Mouse (Mus musculus) embryonic facial prominence, embryonic 10.5 days (tissue): Measurements from ENCODE around the gene Ndufs5. TPM values are rescaled to one million over a fixed set of nuclear protein-coding genes. Genes with fewer than 3 reads are reported as not detected.
A peak's percentile ranks its signal among the peaks of the same experiment; 100 is the strongest.

Source experiments
- DNase-seq: peaks from one replicate; pipeline ENCODE4 v3.0.0-alpha.2; 2017; ENCODE audit warnings: low spot score
- H3K27ac ChIP-seq: fragments of 300-500 bp; sonication (generic); replicated peaks from 2 replicates; pipeline ENCODE4 v1.5.1; 2016; ENCODE audit warnings: mild to moderate bottlenecking
- H3K27me3 ChIP-seq: fragments of 300-500 bp; sonication (generic); replicated peaks from 2 replicates; pipeline ENCODE4 v1.6.1; 2016; ENCODE audit warnings: low read depth, mild to moderate bottlenecking; ENCODE audit not compliant: poor library complexity, severe bottlenecking
- H3K36me3 ChIP-seq: fragments of 300-500 bp; sonication (generic); replicated peaks from 2 replicates; pipeline ENCODE4 v1.6.1; 2016; ENCODE audit warnings: mild to moderate bottlenecking, moderate library complexity
- H3K4me1 ChIP-seq: fragments of 300-500 bp; sonication (generic); 2 replicates; pipeline ENCODE4 v1.6.1; 2016
- H3K4me3 ChIP-seq: fragments of 300-500 bp; sonication (generic); 2 replicates; pipeline ENCODE4 v1.5.1; 2016; ENCODE audit warnings: mild to moderate bottlenecking, moderate library complexity
- H3K9me3 ChIP-seq: fragments of 300-500 bp; sonication (generic); 2 replicates; pipeline ENCODE4 v1.6.1; 2016; ENCODE audit warnings: mild to moderate bottlenecking
- WGBS: fragments of 180-500 bp; shearing (Covaris S2); methylation state at CpG from one replicate; pipeline ENCODE4 v1.1.7; 2016; 5-methylcytosine and 5-hydroxymethylcytosine counted together
- polyA plus RNA-seq: library from polyadenylated mRNA; unstranded; fragments of >200 nt; fragmentation: Nextera tagmentation; extraction: Ambion mirVana; gene quantifications from 2 replicates; pipeline ENCODE4 v1.2.1, GENCODE M21; 2016

Ndufs5 gene
- 332 and 340 TPM in 2 replicates for polyA plus RNA-seq

- Histone ChIP-seq H3K27me3 (no peaks in the 10 kb centered on the region), H3K36me3 (peaks cover 29% of the 10 kb centered on the region), H3K4me1 (peaks cover 18% of the 10 kb centered on the region), H3K27ac (peak within 1 kb of the TSS; percentile 87), H3K9me3 (no peaks in the 10 kb centered on the region), H3K4me3 (peak within 1 kb of the TSS; percentile 92)
- WGBS: under 1% methylated on average over 40 of the region's 40 CpGs
- DNase-seq: peak; percentile 96
Measured at GRCm38 (mm10) chr4:123717574-123718433, at the start of gene Ndufs5. Gene Ndufs5 (minus strand): TSS chr4:123718202.

GRCm38 (mm10) chr4:123765071-123765470 is 47.1 kb upstream of the Ndufs5 start:
- no peaks in the 10 kb centered on the region for H3K4me1 ChIP-seq
- no peak overlapping the region for H3K27ac ChIP-seq
- H3K4me3 ChIP-seq: no peak overlapping the region
- no peaks in the 10 kb centered on the region; the same call in 1 of the 2 replicates for H3K9me3 ChIP-seq
- no peaks in the 10 kb centered on the region for H3K27me3 ChIP-seq
- no peak for DNase-seq
- WGBS: 72% methylated on average over 6 of the region's 6 CpGs
- no peaks in the 10 kb centered on the region for H3K36me3 ChIP-seq

GRCm38 (mm10) chr4:123758306-123758705 is 40.3 kb upstream of the Ndufs5 start:
- H3K9me3 ChIP-seq: no peaks in the 10 kb centered on the region
- H3K27ac ChIP-seq: no peak overlapping the region
- 54% methylated on average over 4 of the region's 4 CpGs for WGBS
- no peak for DNase-seq
- no peak overlapping the region for H3K4me3 ChIP-seq
- H3K36me3 ChIP-seq: no peaks in the 10 kb centered on the region
- H3K27me3 ChIP-seq: no peaks in the 10 kb centered on the region
- no peaks in the 10 kb centered on the region for H3K4me1 ChIP-seq

- 2% methylated on average over 8 of the region's 8 CpGs for WGBS
- H3K4me1 ChIP-seq: peaks cover 13% of the 10 kb centered on the region
- no peaks in the 10 kb centered on the region for H3K9me3 ChIP-seq
- no peaks in the 10 kb centered on the region for H3K27me3 ChIP-seq
- H3K4me3 ChIP-seq: peak overlapping the region; percentile 97
- H3K27ac ChIP-seq: peak overlapping the region; percentile 90
- DNase-seq: no peak
- peaks cover 4% of the 10 kb centered on the region; the same call in 1 of the 2 replicates for H3K36me3 ChIP-seq
Measured at GRCm38 (mm10) chr4:123750707-123751312, 32.8 kb upstream of the Ndufs5 start.

- Histone ChIP-seq H3K27me3 (no peaks in the 10 kb centered on the region), H3K4me1 (peaks cover 13% of the 10 kb centered on the region), H3K4me3 (peak within 1 kb of the TSS; percentile 97), H3K36me3 (peaks cover 4% of the 10 kb centered on the region; the same call in 1 of the 2 replicates), H3K27ac (peak within 1 kb of the TSS; percentile 90), H3K9me3 (no peaks in the 10 kb centered on the region)
- WGBS: 1% methylated on average over 46 of the region's 46 CpGs
- peak; percentile 99 for DNase-seq
Measured at GRCm38 (mm10) chr4:123750152-123750651, 32.2 kb upstream of the Ndufs5 start, which contains the start of gene Akirin1. Gene Akirin1 (minus strand): TSS chr4:123750345.

- Histone ChIP-seq H3K36me3 (peaks cover 4% of the 10 kb centered on the region; the same call in 1 of the 2 replicates), H3K27me3 (no peaks in the 10 kb centered on the region), H3K4me1 (peaks cover 13% of the 10 kb centered on the region), H3K4me3 (peak overlapping the region; percentile 97), H3K9me3 (no peaks in the 10 kb centered on the region), H3K27ac (peak overlapping the region; percentile 90)
- under 1% methylated on average over 55 of the region's 55 CpGs for WGBS
- DNase-seq: no peak
Measured at GRCm38 (mm10) chr4:123749484-123750130, 31.6 kb upstream of the Ndufs5 start.

- no peaks in the 10 kb centered on the region for H3K27me3 ChIP-seq
- WGBS: 24% methylated on average over 10 of the region's 10 CpGs
- H3K4me3 ChIP-seq: peak overlapping the region; percentile 97
- H3K36me3 ChIP-seq: peaks cover 4% of the 10 kb centered on the region; the same call in 1 of the 2 replicates
- no peak for DNase-seq
- H3K4me1 ChIP-seq: peaks cover 13% of the 10 kb centered on the region
- no peak overlapping the region for H3K27ac ChIP-seq
- H3K9me3 ChIP-seq: no peaks in the 10 kb centered on the region
Measured at GRCm38 (mm10) chr4:123748726-123749415, 30.9 kb upstream of the Ndufs5 start.

GRCm38 (mm10) chr4:123745221-123745775 is 27.3 kb upstream of the Ndufs5 start:
- H3K9me3 ChIP-seq: no peaks in the 10 kb centered on the region

GRCm38 (mm10) chr4:123742891-123743290 is 24.9 kb upstream of the Ndufs5 start:
- no peaks in the 10 kb centered on the region for H3K27me3 ChIP-seq
- no peaks in the 10 kb centered on the region for H3K9me3 ChIP-seq
- H3K36me3 ChIP-seq: peaks cover 59% of the 10 kb centered on the region
- 94% methylated on average over 1 of the region's 1 CpGs for WGBS
- no peaks in the 10 kb centered on the region for H3K4me1 ChIP-seq
- H3K4me3 ChIP-seq: no peak overlapping the region
- no peak overlapping the region for H3K27ac ChIP-seq
- DNase-seq: no peak

More at GRCm38 (mm10) chr4:123745221-123745775, 27.3 kb upstream of the Ndufs5 start:
- peaks cover 13% of the 10 kb centered on the region for H3K4me1 ChIP-seq
- no peak for DNase-seq
- no peak overlapping the region for H3K27ac ChIP-seq
- 91% methylated on average over 4 of the region's 4 CpGs for WGBS
- H3K27me3 ChIP-seq: no peaks in the 10 kb centered on the region
- H3K36me3 ChIP-seq: peaks cover 35% of the 10 kb centered on the region
- H3K4me3 ChIP-seq: no peak overlapping the region

- H3K27ac ChIP-seq: no peak overlapping the region
- H3K36me3 ChIP-seq: peaks cover 86% of the 10 kb centered on the region
- no peaks in the 10 kb centered on the region for H3K27me3 ChIP-seq
- 94% methylated on average over 4 of the region's 4 CpGs for WGBS
- H3K4me1 ChIP-seq: no peaks in the 10 kb centered on the region
- H3K4me3 ChIP-seq: no peak overlapping the region
- no peaks in the 10 kb centered on the region for H3K9me3 ChIP-seq
- DNase-seq: no peak
Measured at GRCm38 (mm10) chr4:123738708-123739107, 20.7 kb upstream of the Ndufs5 start.

- H3K27me3 ChIP-seq: no peaks in the 10 kb centered on the region
- peaks cover 59% of the 10 kb centered on the region for H3K36me3 ChIP-seq
- no peak for DNase-seq
- WGBS: 92% methylated on average over 9 of the region's 9 CpGs
- H3K9me3 ChIP-seq: no peaks in the 10 kb centered on the region
- H3K27ac ChIP-seq: no peak overlapping the region
- no peak overlapping the region for H3K4me3 ChIP-seq
- H3K4me1 ChIP-seq: no peaks in the 10 kb centered on the region
Measured at GRCm38 (mm10) chr4:123733532-123733931, 15.5 kb upstream of the Ndufs5 start.
